Mouse (Mus musculus): ENCODE results near the gene Arhgef3. TPM values are rescaled to one million over a fixed set of nuclear protein-coding genes. Genes with fewer than 3 reads are reported as not detected.

The Arhgef3 gene
- polyA plus RNA-seq, 1 experiment from 2014 or later = 2.2 TPM

DNA sequence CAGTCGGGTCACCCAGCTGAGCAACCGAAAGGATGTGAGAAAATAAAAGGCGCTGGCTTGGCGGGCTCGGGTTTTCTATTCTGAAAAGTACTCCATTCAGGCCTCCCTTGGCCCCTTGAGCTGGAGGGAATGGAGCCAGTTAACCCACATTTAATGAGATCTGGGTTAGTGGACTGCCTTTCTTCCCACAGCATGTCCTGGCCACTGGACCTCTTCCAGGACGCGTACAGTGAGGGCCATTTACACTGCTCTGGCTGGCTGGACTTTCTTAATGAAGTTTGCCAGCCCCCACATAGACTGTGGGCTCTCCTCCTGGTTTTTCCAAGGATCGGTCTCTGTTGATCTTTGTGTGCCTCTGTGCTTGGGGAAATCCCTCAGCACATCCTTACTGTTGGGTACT is 52.1 kb downstream of the Arhgef3 start:
- H3K4me1 ChIP-seq (ENCODE audit: control insufficient read depth, insufficient read depth, low read length) = no peaks in the 10 kb centered on the region
- no peaks in the 10 kb centered on the region for H3K9me3 ChIP-seq (ENCODE audit: control insufficient read depth, low read length)
- WGBS = 74% methylated on average over 8 of the region's 8 CpGs
- no peak overlapping the region for H3K27ac ChIP-seq (ENCODE audit: low read depth, low read length)
- no peak overlapping the region for H3K4me2 ChIP-seq
- no peaks in the 10 kb centered on the region for H3K27me3 ChIP-seq (ENCODE audit: control insufficient read depth, insufficient read depth, low read length)
- no peak overlapping the region for H3K4me3 ChIP-seq (ENCODE audit: low read depth, low read length)
- H3K9ac ChIP-seq (ENCODE audit: low read length) = no peak overlapping the region
- ATAC-seq (ENCODE audit: low FRiP score) = no peak
- no peak for DNase-seq (ENCODE audit: low spot score, missing footprints)
- no peaks in the 10 kb centered on the region for H3K36me3 ChIP-seq (ENCODE audit: control insufficient read depth, insufficient read depth, low read length)

DNA sequence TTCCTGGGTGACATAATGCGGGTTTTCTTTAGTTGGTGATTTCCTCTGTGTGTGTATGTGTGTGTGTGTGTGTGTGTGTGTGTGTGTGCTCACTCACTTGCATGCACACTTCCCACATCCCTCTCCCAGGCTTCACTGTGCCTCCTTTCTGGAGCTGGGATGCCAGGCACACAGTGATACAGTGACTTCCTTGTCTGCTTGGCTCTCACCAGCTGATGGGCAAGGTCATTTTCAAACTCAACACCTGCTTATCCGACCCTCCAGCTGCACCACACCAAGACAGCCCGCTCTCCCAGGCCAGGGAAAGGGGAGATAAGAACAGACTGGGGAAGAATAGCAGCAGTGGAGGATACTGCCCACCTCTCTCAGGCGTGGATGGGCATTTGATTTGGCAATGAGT is 52.5 kb downstream of the Arhgef3 start:
- Histone ChIP-seq H3K36me3 (ENCODE audit: control insufficient read depth, insufficient read depth, low read length) (no peaks in the 10 kb centered on the region), H3K4me3 (ENCODE audit: low read depth, low read length) (no peak overlapping the region), H3K9ac (ENCODE audit: low read length) (no peak overlapping the region), H3K9me3 (ENCODE audit: control insufficient read depth, low read length) (no peaks in the 10 kb centered on the region), H3K4me2 (no peak overlapping the region), H3K27ac (ENCODE audit: low read depth, low read length) (no peak overlapping the region), H3K4me1 (ENCODE audit: control insufficient read depth, insufficient read depth, low read length) (no peaks in the 10 kb centered on the region), H3K27me3 (ENCODE audit: control insufficient read depth, insufficient read depth, low read length) (no peaks in the 10 kb centered on the region)
- no peak for DNase-seq (ENCODE audit: low spot score, missing footprints)
- 84% methylated on average over 4 of the region's 4 CpGs for WGBS
- ATAC-seq (ENCODE audit: low FRiP score) = no peak

DNA sequence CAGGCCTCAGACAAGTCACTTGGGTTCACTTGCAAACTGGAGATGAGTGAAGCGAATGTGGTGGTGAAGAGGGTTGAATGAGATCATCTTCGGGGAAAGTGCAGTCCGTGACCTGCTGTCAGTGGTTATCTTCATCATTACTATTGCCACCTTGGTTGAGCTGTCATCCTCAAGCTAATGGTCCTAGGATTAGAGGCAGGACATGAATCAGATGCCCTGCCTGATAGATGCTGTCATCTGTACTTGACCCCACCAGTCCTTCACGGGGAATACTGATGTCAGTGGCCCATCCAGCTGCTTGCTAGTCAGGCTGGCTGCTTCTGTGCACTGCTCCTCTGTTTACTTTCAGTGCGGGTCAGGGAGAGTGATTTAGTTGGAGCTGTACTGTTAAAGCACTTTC is 53.7 kb downstream of the Arhgef3 start:
- H3K4me1 ChIP-seq (ENCODE audit: control insufficient read depth, insufficient read depth, low read length) = no peaks in the 10 kb centered on the region
- H3K9me3 ChIP-seq (ENCODE audit: control insufficient read depth, low read length) = no peaks in the 10 kb centered on the region
- no peaks in the 10 kb centered on the region for H3K27me3 ChIP-seq (ENCODE audit: control insufficient read depth, insufficient read depth, low read length)
- DNase-seq (ENCODE audit: low spot score, missing footprints) = no peak
- 91% methylated on average over 5 of the region's 5 CpGs for WGBS
- no peaks in the 10 kb centered on the region for H3K36me3 ChIP-seq (ENCODE audit: control insufficient read depth, insufficient read depth, low read length)
- H3K4me2 ChIP-seq = no peak overlapping the region
- H3K4me3 ChIP-seq (ENCODE audit: low read depth, low read length) = no peak overlapping the region
- H3K9ac ChIP-seq (ENCODE audit: low read length) = no peak overlapping the region
- no peak overlapping the region for H3K27ac ChIP-seq (ENCODE audit: low read depth, low read length)
- ATAC-seq (ENCODE audit: low FRiP score) = no peak

DNA sequence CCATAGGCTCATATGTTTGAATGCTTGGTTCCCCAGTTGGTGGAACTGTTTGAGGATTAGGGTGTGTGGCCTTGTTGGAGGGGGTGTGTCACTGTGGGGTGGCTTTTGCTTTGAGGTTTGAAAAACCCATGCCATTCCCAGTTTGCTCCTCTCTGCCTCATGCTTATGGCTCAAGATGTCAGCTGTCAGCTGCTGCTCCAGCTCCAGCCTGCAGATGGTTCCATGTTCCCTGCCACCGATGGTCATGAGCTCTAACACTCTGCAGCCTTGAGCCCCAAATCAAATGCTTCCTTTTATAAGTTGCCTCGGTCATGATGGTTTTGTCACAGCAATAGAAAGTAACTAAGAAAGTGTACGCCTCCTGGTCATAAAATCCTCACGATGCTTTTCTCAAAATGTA is 54.6 kb downstream of the Arhgef3 start:
- ATAC-seq (ENCODE audit: low FRiP score) (no peak), DNase-seq (ENCODE audit: low spot score, missing footprints) (no peak)
- 93% methylated on average over 4 of the region's 4 CpGs for WGBS
- H3K4me3 ChIP-seq (ENCODE audit: low read depth, low read length) = no peak overlapping the region
- no peaks in the 10 kb centered on the region for H3K4me1 ChIP-seq (ENCODE audit: control insufficient read depth, insufficient read depth, low read length)
- no peaks in the 10 kb centered on the region for H3K36me3 ChIP-seq (ENCODE audit: control insufficient read depth, insufficient read depth, low read length)
- no peak overlapping the region for H3K4me2 ChIP-seq
- H3K27ac ChIP-seq (ENCODE audit: low read depth, low read length) = no peak overlapping the region
- no peak overlapping the region for H3K9ac ChIP-seq (ENCODE audit: low read length)
- no peaks in the 10 kb centered on the region for H3K9me3 ChIP-seq (ENCODE audit: control insufficient read depth, low read length)
- no peaks in the 10 kb centered on the region for H3K27me3 ChIP-seq (ENCODE audit: control insufficient read depth, insufficient read depth, low read length)

GRCm38 (mm10) chr14:27170421-27170820 is 55.7 kb downstream of the Arhgef3 start:
- Histone ChIP-seq H3K9ac (ENCODE audit: low read length) (no peak overlapping the region), H3K4me1 (ENCODE audit: control insufficient read depth, insufficient read depth, low read length) (no peaks in the 10 kb centered on the region), H3K4me3 (ENCODE audit: low read depth, low read length) (no peak overlapping the region), H3K9me3 (ENCODE audit: control insufficient read depth, low read length) (no peaks in the 10 kb centered on the region), H3K27ac (ENCODE audit: low read depth, low read length) (no peak overlapping the region), H3K27me3 (ENCODE audit: control insufficient read depth, insufficient read depth, low read length) (no peaks in the 10 kb centered on the region), H3K4me2 (no peak overlapping the region), H3K36me3 (ENCODE audit: control insufficient read depth, insufficient read depth, low read length) (no peaks in the 10 kb centered on the region)
- DNase-seq (ENCODE audit: low spot score, missing footprints) (no peak), ATAC-seq (ENCODE audit: low FRiP score) (no peak)
- whole genome bisulfite sequencing = 95% methylated on average over 2 of the region's 2 CpGs

DNA sequence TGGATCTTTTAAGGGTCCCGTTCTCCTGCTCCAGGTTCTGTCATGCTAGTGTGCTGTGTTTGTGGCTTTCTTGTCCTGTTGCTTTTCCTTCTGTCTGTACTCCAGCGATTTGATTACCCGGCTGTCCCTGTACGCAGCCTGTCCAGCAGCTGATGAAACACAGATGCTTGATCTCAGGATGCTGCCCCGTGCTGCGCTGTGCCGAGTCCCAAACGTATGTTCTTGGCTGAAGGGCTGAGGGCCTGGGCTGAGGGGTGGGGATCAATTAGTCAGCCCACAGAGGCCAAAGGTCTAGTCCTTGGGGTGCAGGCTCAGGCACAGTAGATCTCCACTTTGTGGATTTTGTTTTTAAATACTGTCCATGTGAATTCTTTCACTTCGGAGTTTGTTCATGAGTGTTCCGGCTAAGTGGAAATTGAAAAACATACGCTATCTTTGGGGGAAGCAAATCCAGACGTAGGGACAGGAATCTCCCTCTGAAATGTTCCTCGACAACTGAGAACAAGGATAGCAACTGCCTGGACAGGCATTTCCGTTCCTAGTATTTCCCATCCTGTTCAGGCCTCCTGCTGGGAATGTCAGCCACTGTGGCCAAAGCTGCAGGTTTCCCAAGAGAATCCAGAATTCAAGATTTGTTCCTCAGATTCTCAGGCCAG is 56.6 kb downstream of the Arhgef3 start:
- no peaks in the 10 kb centered on the region for H3K36me3 ChIP-seq (ENCODE audit: control insufficient read depth, insufficient read depth, low read length)
- WGBS = 75% methylated on average over 14 of the region's 14 CpGs

GRCm38 (mm10) chr14:27173178-27173803 is 58.6 kb downstream of the Arhgef3 start:
- Histone ChIP-seq H3K4me2 (no peak overlapping the region), H3K9ac (ENCODE audit: low read length) (no peak overlapping the region), H3K27me3 (ENCODE audit: control insufficient read depth, insufficient read depth, low read length) (no peaks in the 10 kb centered on the region), H3K36me3 (ENCODE audit: control insufficient read depth, insufficient read depth, low read length) (no peaks in the 10 kb centered on the region), H3K27ac (ENCODE audit: low read depth, low read length) (no peak overlapping the region), H3K4me1 (ENCODE audit: control insufficient read depth, insufficient read depth, low read length) (no peaks in the 10 kb centered on the region), H3K4me3 (ENCODE audit: low read depth, low read length) (no peak overlapping the region), H3K9me3 (ENCODE audit: control insufficient read depth, low read length) (no peaks in the 10 kb centered on the region)
- WGBS = 91% methylated on average over 10 of the region's 10 CpGs
- no peak for ATAC-seq (ENCODE audit: low FRiP score)
- no peak for DNase-seq (ENCODE audit: low spot score, missing footprints)

More for the DNA sequence above, 56.6 kb downstream of the Arhgef3 start:
- no peak overlapping the region for H3K4me2 ChIP-seq
- DNase-seq (ENCODE audit: low spot score, missing footprints) (no peak), ATAC-seq (ENCODE audit: low FRiP score) (no peak)
- no peaks in the 10 kb centered on the region for H3K4me1 ChIP-seq (ENCODE audit: control insufficient read depth, insufficient read depth, low read length)
- no peaks in the 10 kb centered on the region for H3K27me3 ChIP-seq (ENCODE audit: control insufficient read depth, insufficient read depth, low read length)
- H3K9ac ChIP-seq (ENCODE audit: low read length) = no peak overlapping the region
- no peak overlapping the region for H3K4me3 ChIP-seq (ENCODE audit: low read depth, low read length)
- H3K27ac ChIP-seq (ENCODE audit: low read depth, low read length) = no peak overlapping the region
- no peaks in the 10 kb centered on the region for H3K9me3 ChIP-seq (ENCODE audit: control insufficient read depth, low read length)

DNA sequence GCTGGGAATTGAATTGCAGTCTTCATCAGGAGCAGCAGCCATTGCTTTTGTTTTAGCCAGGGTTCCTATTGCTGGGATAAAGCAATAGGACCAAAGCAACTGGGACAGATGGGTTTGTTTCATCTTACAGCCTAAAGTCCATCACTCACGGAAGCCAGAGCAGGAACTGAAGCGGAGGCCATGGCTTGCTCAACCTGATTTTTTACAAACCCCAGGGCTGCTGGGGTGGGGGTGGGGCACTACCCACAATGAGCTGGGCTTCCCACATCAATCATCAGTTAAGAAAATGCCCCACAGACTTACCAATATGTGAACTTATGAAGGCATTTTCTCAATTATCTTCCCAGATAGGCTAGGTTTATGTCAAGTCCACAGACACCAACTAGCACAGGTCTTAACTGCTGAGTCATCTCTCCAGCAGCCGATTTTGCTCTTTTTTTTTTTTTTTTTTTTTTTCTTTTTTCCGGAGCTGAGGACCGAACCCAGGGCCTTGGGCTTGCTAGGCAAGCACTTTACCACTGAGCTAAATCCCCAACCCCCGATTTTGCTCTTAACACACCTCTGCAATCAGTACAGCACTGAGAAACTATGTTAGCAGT is 59.6 kb downstream of the Arhgef3 start:
- Histone ChIP-seq H3K36me3 (ENCODE audit: control insufficient read depth, insufficient read depth, low read length) (no peaks in the 10 kb centered on the region), H3K27me3 (ENCODE audit: control insufficient read depth, insufficient read depth, low read length) (no peaks in the 10 kb centered on the region), H3K9ac (ENCODE audit: low read length) (no peak overlapping the region), H3K27ac (ENCODE audit: low read depth, low read length) (no peak overlapping the region), H3K4me2 (no peak overlapping the region), H3K4me1 (ENCODE audit: control insufficient read depth, insufficient read depth, low read length) (no peaks in the 10 kb centered on the region), H3K4me3 (ENCODE audit: low read depth, low read length) (no peak overlapping the region), H3K9me3 (ENCODE audit: control insufficient read depth, low read length) (no peaks in the 10 kb centered on the region)
- no peak for DNase-seq (ENCODE audit: low spot score, missing footprints)
- no peak for ATAC-seq (ENCODE audit: low FRiP score)
- WGBS = 76% methylated on average over 6 of the region's 6 CpGs

DNA sequence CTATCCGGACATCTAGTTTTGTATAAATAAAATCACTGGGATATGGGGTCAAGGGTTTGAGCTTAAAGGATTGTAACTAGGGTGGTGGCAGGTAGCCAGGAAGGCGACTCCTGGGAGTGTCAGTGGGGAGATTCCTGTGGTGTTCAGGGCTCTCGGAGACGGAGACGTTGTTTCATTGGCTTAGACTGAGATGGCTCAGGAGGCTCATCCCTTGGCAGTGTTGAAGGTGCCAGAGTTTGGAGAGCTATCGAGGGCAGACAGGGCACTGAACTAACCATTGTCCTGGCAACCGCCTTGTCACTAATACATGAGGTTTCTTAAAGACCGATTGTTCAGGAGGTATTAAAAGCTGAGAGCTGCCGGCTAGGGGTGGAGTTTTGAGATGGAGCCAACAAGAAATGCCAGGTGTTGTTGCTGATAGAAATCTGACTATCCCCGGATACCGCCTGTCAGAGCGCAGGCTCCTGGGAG is 60.2 kb downstream of the Arhgef3 start:
- H3K4me1 ChIP-seq (ENCODE audit: control insufficient read depth, insufficient read depth, low read length) = no peaks in the 10 kb centered on the region

More for the DNA sequence above, 60.2 kb downstream of the Arhgef3 start:
- WGBS = 75% methylated on average over 12 of the region's 12 CpGs
- H3K9me3 ChIP-seq (ENCODE audit: control insufficient read depth, low read length) = no peaks in the 10 kb centered on the region
- ATAC-seq (ENCODE audit: low FRiP score) (no peak), DNase-seq (ENCODE audit: low spot score, missing footprints) (no peak)
- no peak overlapping the region for H3K27ac ChIP-seq (ENCODE audit: low read depth, low read length)
- no peaks in the 10 kb centered on the region for H3K27me3 ChIP-seq (ENCODE audit: control insufficient read depth, insufficient read depth, low read length)
- H3K36me3 ChIP-seq (ENCODE audit: control insufficient read depth, insufficient read depth, low read length) = no peaks in the 10 kb centered on the region
- no peak overlapping the region for H3K9ac ChIP-seq (ENCODE audit: low read length)
- H3K4me2 ChIP-seq = no peak overlapping the region
- H3K4me3 ChIP-seq (ENCODE audit: low read depth, low read length) = no peak overlapping the region
